In the genomic region with DNA sequence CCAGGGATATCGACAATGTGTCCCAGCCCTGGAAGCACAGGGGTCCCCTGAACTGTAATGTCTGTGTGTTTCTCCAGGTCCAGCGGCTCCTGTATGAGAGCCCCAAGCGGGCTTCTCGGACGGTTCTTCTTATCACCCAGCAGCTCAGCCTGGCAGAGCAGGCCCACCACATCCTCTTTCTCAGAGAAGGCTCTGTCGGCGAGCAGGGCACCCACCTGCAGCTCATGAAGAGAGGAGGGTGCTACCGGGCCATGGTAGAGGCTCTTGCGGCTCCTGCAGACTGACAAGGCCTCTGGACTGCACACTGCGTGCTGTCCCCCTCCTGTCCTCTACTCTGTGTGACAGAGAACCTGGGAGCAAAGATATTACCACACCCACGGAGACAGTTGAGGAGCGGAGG, we compare ENCODE assay signal across 9 mouse cellular contexts. TPM values are rescaled to one million over a fixed set of nuclear protein-coding genes. Genes with fewer than 3 reads are reported as not detected.
A peak's percentile ranks its signal among the peaks of the same experiment; 100 is the strongest.
DNase-seq lines count a peak whose midpoint lies in the region; ATAC-seq and TF ChIP-seq lines count a peak whose summit lies in the region.
"Had no signal": no experiment of that assay in that cellular context is flagged by ENCODE, and none has a peak within 500 bp of the region (broad histone marks: within the 10 kb centered on the region; RNA-seq: fewer than 3 reads in every experiment).

No protein-coding gene starts in this region.

- intact Hi-C loops in left cerebral cortex, postnatal 10 days (cut with DNase I) = no loop called here

- ATAC-seq in forebrain, embryonic 13.5 days = no peak
- ATAC-seq in forebrain, embryonic 15.5 days (replicated peaks) = no peak
- ATAC-seq in neural tube, embryonic 13.5 days (ENCODE audit: low read depth) = no peak

- DNase-seq in neural tube, embryonic 10.5 days (ENCODE audit: extremely low spot score, low spot score) = no peak
- no peak for DNase-seq in layer of hippocampus, adult 9-10 months (ENCODE audit: low spot score)
- no peak for DNase-seq in left cerebral cortex, postnatal 10 days (ENCODE audit: extremely low spot score in 1 of 2, low spot score in 2 of 2)
- no peak for DNase-seq in layer of hippocampus, postnatal 25 days (ENCODE audit: extremely low spot score in 1 of 2, low spot score in 1 of 2)

- TF ChIP-seq CTCF in small intestine, adult 2 months (IDR thresholded peaks at IDR 0.05; ENCODE audit: extremely low read depth, insufficient read length, insufficient replicate concordance, low read depth, low read length) = no peak

- TF ChIP-seq POLR2A in small intestine, adult 2 months (IDR thresholded peaks at IDR 0.05; ENCODE audit: low read depth, low read length) = no peak

- H3K9me3 ChIP-seq in forebrain, embryonic 13.5 days (replicated peaks) = no peaks in the 10 kb centered on the region
- no peaks in the 10 kb centered on the region for H3K9me3 ChIP-seq in forebrain, embryonic 15.5 days
- no peaks in the 10 kb centered on the region for H3K9me3 ChIP-seq in neural tube, embryonic 13.5 days
- H3K9me3 ChIP-seq: embryonic facial prominence, embryonic 12.5 days had no signal

- no peak overlapping the region for H3K9ac ChIP-seq in forebrain, embryonic 13.5 days
- no peak overlapping the region for H3K9ac ChIP-seq in forebrain, embryonic 15.5 days (replicated peaks)
- H3K9ac ChIP-seq in neural tube, embryonic 13.5 days = no peak overlapping the region
- H3K9ac ChIP-seq: embryonic facial prominence, embryonic 12.5 days had no signal

- H3K36me3 ChIP-seq in forebrain, embryonic 13.5 days (ENCODE audit: poor library complexity, severe bottlenecking) = no peaks in the 10 kb centered on the region
- H3K36me3 ChIP-seq in forebrain, embryonic 15.5 days = no peaks in the 10 kb centered on the region
- H3K36me3 ChIP-seq in neural tube, embryonic 13.5 days = no peaks in the 10 kb centered on the region
- H3K36me3 ChIP-seq in small intestine, adult 2 months (ENCODE audit: control insufficient read depth, insufficient read depth, low read length) = peaks cover 57% of the 10 kb centered on the region
- H3K36me3 ChIP-seq: embryonic facial prominence, embryonic 12.5 days had no signal

- WGBS in forebrain, embryonic 13.5 days = 33% methylated on average over 12 of the region's 12 CpGs
- 27% methylated on average over 12 of the region's 12 CpGs for WGBS in forebrain, embryonic 15.5 days
- 34% methylated on average over 12 of the region's 12 CpGs for WGBS in neural tube, embryonic 13.5 days
- 80% methylated on average over 12 of the region's 12 CpGs for WGBS in small intestine, adult 2 months

- H3K27me3 ChIP-seq in forebrain, embryonic 13.5 days = peaks cover 94% of the 10 kb centered on the region
- H3K27me3 ChIP-seq in forebrain, embryonic 15.5 days = peaks cover 61% of the 10 kb centered on the region
- peaks cover 97% of the 10 kb centered on the region for H3K27me3 ChIP-seq in neural tube, embryonic 13.5 days
- no peaks in the 10 kb centered on the region for H3K27me3 ChIP-seq in small intestine, adult 2 months (ENCODE audit: control insufficient read depth, insufficient read depth, low read length)

- peaks cover 17% of the 10 kb centered on the region for H3K4me1 ChIP-seq in forebrain, embryonic 13.5 days
- H3K4me1 ChIP-seq in forebrain, embryonic 15.5 days = peaks cover 12% of the 10 kb centered on the region
- peaks cover 17% of the 10 kb centered on the region for H3K4me1 ChIP-seq in neural tube, embryonic 13.5 days (replicated peaks)
- H3K4me1 ChIP-seq in small intestine, adult 2 months (ENCODE audit: control insufficient read depth, insufficient read depth, insufficient read length, low read length) = peaks cover 8% of the 10 kb centered on the region; the same call in 1 of the 2 replicates

- 0 out of 2 replicates have a peak overlapping the region, but pooled peaks have one; percentile 63 for H3K4me2 ChIP-seq in forebrain, embryonic 13.5 days
- no peak overlapping the region for H3K4me2 ChIP-seq in forebrain, embryonic 15.5 days (replicated peaks)
- peak overlapping the region; percentile 71 for H3K4me2 ChIP-seq in neural tube, embryonic 13.5 days

- H3K27ac ChIP-seq in forebrain, embryonic 13.5 days = no peak overlapping the region
- H3K27ac ChIP-seq in forebrain, embryonic 15.5 days (replicated peaks) = no peak overlapping the region
- no peak overlapping the region for H3K27ac ChIP-seq in neural tube, embryonic 13.5 days (replicated peaks)
- peak overlapping the region; percentile 4; the same call in 1 of the 2 replicates for H3K27ac ChIP-seq in small intestine, adult 2 months (ENCODE audit: insufficient read depth, low read depth, low read length)
- H3K27ac ChIP-seq: embryonic facial prominence, embryonic 12.5 days had no signal

- H3K4me3 ChIP-seq in forebrain, embryonic 13.5 days = peak overlapping the region; percentile 39
- no peak overlapping the region for H3K4me3 ChIP-seq in forebrain, embryonic 15.5 days
- H3K4me3 ChIP-seq in neural tube, embryonic 13.5 days = peak overlapping the region; percentile 43; the same call in 1 of the 2 replicates
- H3K4me3 ChIP-seq in small intestine, adult 2 months (ENCODE audit: low read depth, low read length) = no peak overlapping the region

RNA-seq across cellular contexts. Expression of a gene that starts 1.0 kb away (rescaled TPM):
- polyA plus RNA-seq in forebrain, embryonic 13.5 days (2015; fragmentation: Nextera tagmentation; extraction: Ambion mirVana) = 0.65 and 1.6 TPM in 2 replicates
- 2.3 and 2.6 TPM in 2 replicates for polyA plus RNA-seq in forebrain, embryonic 15.5 days (2015; fragmentation: Nextera tagmentation; extraction: Ambion mirVana)
- polyA plus RNA-seq in neural tube, embryonic 13.5 days (2015; fragmentation: Nextera tagmentation; extraction: Ambion mirVana) = 2.6 and 3.5 TPM in 2 replicates
- polyA plus RNA-seq in small intestine, adult 2 months (2012; rRNA removed) = 135 and 293 TPM in 2 replicates
- 1 to 10 TPM; 1.7 TPM for total RNA-seq in left cerebral cortex, postnatal 10 days (2021)
- total RNA-seq in layer of hippocampus, postnatal 25 days (2021) = 1 to 10 TPM; 2.2 to 3.3 TPM

RNA-seq across cellular contexts. Expression of a gene that starts 6.8 kb away (rescaled TPM):
- polyA plus RNA-seq in forebrain, embryonic 13.5 days (2015; fragmentation: Nextera tagmentation; extraction: Ambion mirVana) = 0.76 and 0.87 TPM in 2 replicates
- 1.3 and 1.7 TPM in 2 replicates for polyA plus RNA-seq in forebrain, embryonic 15.5 days (2015; fragmentation: Nextera tagmentation; extraction: Ambion mirVana)
- 0.95 and 1.5 TPM in 2 replicates for polyA plus RNA-seq in neural tube, embryonic 13.5 days (2015; fragmentation: Nextera tagmentation; extraction: Ambion mirVana)
- 30.4 and 66.1 TPM in 2 replicates for polyA plus RNA-seq in small intestine, adult 2 months (2012; rRNA removed)
- total RNA-seq in left cerebral cortex, postnatal 10 days (2021) = 1 to 10 TPM; 2.6 to 3.0 TPM
- total RNA-seq in layer of hippocampus, postnatal 25 days (2021) = 1 to 10 TPM; 7.0 to 8.9 TPM

RNA-seq across cellular contexts. Expression of a gene that starts 8.9 kb away (rescaled TPM):
- 0.43 and 0.73 TPM in 2 replicates for polyA plus RNA-seq in forebrain, embryonic 13.5 days (2015; fragmentation: Nextera tagmentation; extraction: Ambion mirVana)
- polyA plus RNA-seq in forebrain, embryonic 15.5 days (2015; fragmentation: Nextera tagmentation; extraction: Ambion mirVana) = 0.73 and 1.1 TPM in 2 replicates
- 0.98 and 1.2 TPM in 2 replicates for polyA plus RNA-seq in neural tube, embryonic 13.5 days (2015; fragmentation: Nextera tagmentation; extraction: Ambion mirVana)
- polyA plus RNA-seq in small intestine, adult 2 months (2012; rRNA removed) = 112 and 204 TPM in 2 replicates
- 1 to 10 TPM in 1 of 2 experiments, under 1 TPM in 1; 0.66 to 2.2 TPM for total RNA-seq in left cerebral cortex, postnatal 10 days (2021)
- 1 to 10 TPM; 1.6 to 1.7 TPM for total RNA-seq in layer of hippocampus, postnatal 25 days (2021)

RNA-seq across cellular contexts. Expression of a gene that starts 9.1 kb away (rescaled TPM):
- polyA plus RNA-seq in forebrain, embryonic 13.5 days (2015; fragmentation: Nextera tagmentation; extraction: Ambion mirVana) = 0.84 and 0.94 TPM in 2 replicates
- 1.5 and 1.6 TPM in 2 replicates for polyA plus RNA-seq in forebrain, embryonic 15.5 days (2015; fragmentation: Nextera tagmentation; extraction: Ambion mirVana)
- 0.60 and 1.4 TPM in 2 replicates for polyA plus RNA-seq in neural tube, embryonic 13.5 days (2015; fragmentation: Nextera tagmentation; extraction: Ambion mirVana)
- 35.1 and 100 TPM in 2 replicates for polyA plus RNA-seq in small intestine, adult 2 months (2012; rRNA removed)
- 1 to 10 TPM; 2.7 to 3.3 TPM for total RNA-seq in left cerebral cortex, postnatal 10 days (2021)
- total RNA-seq in layer of hippocampus, postnatal 25 days (2021) = 1 to 10 TPM; 3.0 to 3.4 TPM

RNA-seq across cellular contexts. Expression of a gene that starts 42.2 kb away (rescaled TPM):
- not detected in 2 replicates for polyA plus RNA-seq in forebrain, embryonic 13.5 days (2015; fragmentation: Nextera tagmentation; extraction: Ambion mirVana)
- polyA plus RNA-seq in forebrain, embryonic 15.5 days (2015; fragmentation: Nextera tagmentation; extraction: Ambion mirVana) = 0.20 TPM in 1 of 2 replicates, not detected in the other
- not detected in 2 replicates for polyA plus RNA-seq in neural tube, embryonic 13.5 days (2015; fragmentation: Nextera tagmentation; extraction: Ambion mirVana)
- polyA plus RNA-seq in small intestine, adult 2 months (2012; rRNA removed) = 5.3 and 13.7 TPM in 2 replicates
- total RNA-seq in left cerebral cortex, postnatal 10 days (2021) = under 1 TPM in 1 of 2 experiments, not detected in 1; 0.39 TPM
- total RNA-seq in layer of hippocampus, postnatal 25 days (2021) = under 1 TPM; 0.25 to 0.47 TPM
- polyA plus RNA-seq: embryonic facial prominence, embryonic 12.5 days had no signal

Comparison
In these comparisons a context has a peak if more than half of its experiments do, and no peak if none do; other contexts are left out.
1. H3K4me3 ChIP-seq: peak in forebrain, embryonic 13.5 days (single experiment) and neural tube, embryonic 13.5 days (single experiment); none in forebrain, embryonic 15.5 days (single experiment) and small intestine, adult 2 months (single experiment).
2. RNA of a gene that starts 1.0 kb away (polyA plus RNA-seq): 135 to 293 TPM in small intestine, adult 2 months; 2.6 to 3.5 TPM in neural tube, embryonic 13.5 days, 2.3 to 2.6 TPM in forebrain, embryonic 15.5 days and 0.65 to 1.6 TPM in forebrain, embryonic 13.5 days; every median in the first group is over 10 times any median in the second.
3. RNA of a gene that starts 6.8 kb away (polyA plus RNA-seq): 30.4 to 66.1 TPM in small intestine, adult 2 months; 1.3 to 1.7 TPM in forebrain, embryonic 15.5 days, 0.95 to 1.5 TPM in neural tube, embryonic 13.5 days and 0.76 to 0.87 TPM in forebrain, embryonic 13.5 days; every median in the first group is over 10 times any median in the second.
4. RNA of a gene that starts 8.9 kb away (polyA plus RNA-seq): 112 to 204 TPM in small intestine, adult 2 months; 0.98 to 1.2 TPM in neural tube, embryonic 13.5 days, 0.73 to 1.1 TPM in forebrain, embryonic 15.5 days and 0.43 to 0.73 TPM in forebrain, embryonic 13.5 days; every median in the first group is over 10 times any median in the second.